Mouse (Mus musculus): ENCODE data around the gene 4930518I15Rik. TPM values are rescaled to one million over a fixed set of nuclear protein-coding genes. Genes with fewer than 3 reads are reported as not detected.

4930518I15Rik gene
- polyA plus RNA-seq (2017; shearing (Covaris generic)), result 3.2 TPM

GRCm38 (mm10) chr2:156857835-156858234 lies at the start of gene 4930518I15Rik:
Gene 4930518I15Rik (minus strand): TSS chr2:156857946.

GRCm38 (mm10) chr2:156887017-156887416 lies 29.3 kb upstream of the 4930518I15Rik start, which contains the start of gene Sla2:
Gene Sla2 (minus strand): TSS chr2:156887192.

DNA sequence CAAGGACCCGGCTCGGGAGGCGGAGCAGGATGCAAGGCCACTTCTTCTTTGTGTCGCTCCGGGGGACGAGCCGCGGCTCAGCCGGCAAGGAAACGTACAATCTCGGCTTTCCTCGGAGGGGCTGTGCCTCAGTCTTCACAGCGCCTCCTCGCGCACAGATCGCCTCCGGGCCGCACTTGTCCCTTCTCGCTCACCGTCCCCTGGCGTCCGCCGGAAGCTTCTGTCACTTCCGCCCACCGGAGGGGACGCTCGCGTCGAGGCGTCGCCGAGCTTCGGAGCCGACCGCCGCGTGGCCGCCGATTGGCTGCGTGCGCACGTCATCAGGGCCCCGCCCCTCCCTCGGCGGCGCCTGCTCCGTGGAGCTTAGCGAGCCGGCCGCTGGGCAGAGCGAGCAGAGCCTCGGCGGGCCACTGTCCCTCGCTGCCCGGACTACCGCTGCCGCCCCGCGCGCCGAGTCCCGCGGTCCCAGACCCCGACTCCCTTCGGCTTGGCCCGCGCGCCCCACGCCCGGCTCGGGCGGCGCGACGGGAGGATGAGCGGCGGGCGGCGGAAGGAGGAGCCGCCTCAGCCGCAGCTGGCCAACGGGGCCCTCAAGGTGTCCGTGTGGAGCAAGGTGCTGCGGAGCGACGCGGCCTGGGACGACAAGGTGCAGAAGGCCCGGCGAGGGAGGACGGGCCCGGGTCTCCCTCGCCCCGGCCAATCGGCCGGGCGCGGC lies 5.2 kb upstream of the 4930518I15Rik start, which contains the start of gene Rab5if:
Gene Rab5if, plus strand, starts transcription at position 357 of the 715 bp plus-strand sequence.

GRCm38 (mm10) chr2:156839319-156840191 lies 18.2 kb downstream of the 4930518I15Rik start, which contains the start of gene Tgif2:
Gene Tgif2 (plus strand): TSS chr2:156840007.

Other genes starting within 250 kb of the 4930518I15Rik start
- 86.9 TPM for gene Dlgap4, start 244.2 kb downstream of the 4930518I15Rik start, polyA plus RNA-seq (2017; shearing (Covaris generic))
- gene Myl9, start 82.5 kb downstream of the 4930518I15Rik start, polyA plus RNA-seq (2017; shearing (Covaris generic)), result not detected
- 98.4 TPM for gene Tgif2, start 17.9 kb downstream of the 4930518I15Rik start, polyA plus RNA-seq (2017; shearing (Covaris generic))
- gene Rab5if, start 5.2 kb upstream of the 4930518I15Rik start, polyA plus RNA-seq (2017; shearing (Covaris generic)), result 83.6 TPM
- gene Sla2, start 29.2 kb upstream of the 4930518I15Rik start, polyA plus RNA-seq (2017; shearing (Covaris generic)), result 46.2 TPM
- 72.7 TPM for gene Ndrg3, start 134.1 kb upstream of the 4930518I15Rik start, polyA plus RNA-seq (2017; shearing (Covaris generic))
- gene Dsn1, start 149.2 kb upstream of the 4930518I15Rik start, polyA plus RNA-seq (2017; shearing (Covaris generic)), result 10.8 TPM
- gene Soga1, start 221.3 kb upstream of the 4930518I15Rik start, polyA plus RNA-seq (2017; shearing (Covaris generic)), result not detected
- not detected for gene Tldc2, start 229.1 kb upstream of the 4930518I15Rik start, polyA plus RNA-seq (2017; shearing (Covaris generic))

Measured in effector memory CD4-positive, alpha-beta T cell, adult 5 months (primary cell).